Mouse (Mus musculus) heart, embryonic 10.5 days (tissue): ENCODE measurements around the gene Phospho2. TPM values are rescaled to one million over a fixed set of nuclear protein-coding genes. Genes with fewer than 3 reads are reported as not detected.

Source experiments
- DNase-seq: peaks from one replicate; pipeline ENCODE4 v3.0.0-alpha.2; 2017; ENCODE audit warnings: low spot score
- H3K27ac ChIP-seq: fragments of 300-500 bp; sonication (generic); 2 replicates; pipeline ENCODE4 v1.5.1; 2016; ENCODE audit warnings: mild to moderate bottlenecking
- H3K27me3 ChIP-seq: fragments of 300-500 bp; sonication (generic); 2 replicates; pipeline ENCODE4 v1.6.1; 2016; ENCODE audit warnings: mild to moderate bottlenecking; ENCODE audit not compliant: poor library complexity, insufficient read depth, severe bottlenecking
- H3K36me3 ChIP-seq: fragments of 300-500 bp; sonication (generic); 2 replicates; pipeline ENCODE4 v1.6.1; 2016; ENCODE audit warnings: mild to moderate bottlenecking, moderate library complexity
- H3K4me1 ChIP-seq: fragments of 300-500 bp; sonication (generic); 2 replicates; pipeline ENCODE4 v1.6.1; 2016; ENCODE audit warnings: mild to moderate bottlenecking
- H3K4me3 ChIP-seq: fragments of 300-500 bp; sonication (generic); 2 replicates; pipeline ENCODE4 v1.5.1; 2016; ENCODE audit warnings: mild to moderate bottlenecking, moderate library complexity
- H3K9me3 ChIP-seq: fragments of 300-500 bp; sonication (generic); 2 replicates; pipeline ENCODE4 v1.6.1; 2016; ENCODE audit warnings: mild to moderate bottlenecking, moderate library complexity
- whole genome bisulfite sequencing: fragments of 180-500 bp; shearing (Covaris S2); methylation state at CpG from one replicate; pipeline ENCODE4 v1.1.7; 2016; 5-methylcytosine and 5-hydroxymethylcytosine counted together
- polyA plus RNA-seq: library from polyadenylated mRNA; unstranded; fragments of >200 nt; fragmentation: Nextera tagmentation; extraction: Ambion mirVana; gene quantifications from 2 replicates; pipeline ENCODE4 v1.2.1, GENCODE M21; 2016

Gene Phospho2
- polyA plus RNA-seq: 19.8 and 21.5 TPM in 2 replicates

DNA sequence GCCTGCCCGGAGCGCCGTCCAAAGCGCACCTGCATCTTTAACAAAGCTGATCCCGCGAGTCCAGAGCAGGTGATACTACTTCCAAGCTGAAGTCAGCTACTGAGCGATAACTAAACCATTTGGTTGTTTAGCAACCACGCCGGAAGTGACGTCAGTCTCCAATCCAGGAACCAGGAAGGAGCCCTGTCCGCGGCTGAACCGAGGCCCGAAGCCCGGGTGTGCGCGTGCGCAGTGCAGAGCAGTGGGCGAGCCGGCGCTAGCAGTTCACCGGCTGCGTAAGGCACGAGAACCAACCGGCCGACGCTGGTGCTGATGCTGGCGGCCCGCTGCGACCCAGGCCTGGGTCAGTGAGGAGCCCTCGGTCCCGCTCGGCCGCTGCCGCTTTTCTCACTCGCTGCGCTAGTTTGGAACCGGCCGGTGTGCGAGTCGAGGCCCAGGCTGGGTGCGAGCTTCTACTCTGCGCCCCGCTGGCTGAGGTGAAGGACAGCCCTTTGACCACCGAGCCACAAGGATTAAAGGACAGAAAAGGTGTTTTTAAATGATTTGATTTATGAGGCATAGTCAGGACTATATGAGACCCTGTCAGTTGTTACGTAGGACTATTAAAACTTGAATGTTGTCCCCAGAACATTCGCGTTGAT lies at the start of gene Phospho2, which contains the start of gene Ccdc173:
Gene Phospho2, plus strand, starts transcription at position 195 of the 641 bp plus-strand sequence.
Gene Ccdc173, minus strand, starts transcription at position 147 of the 641 bp plus-strand sequence.
- H3K27ac ChIP-seq: peak within 1 kb of the TSS; percentile 93
- no peaks in the 10 kb centered on the region for H3K9me3 ChIP-seq
- WGBS: 2% methylated on average over 48 of the region's 48 CpGs
- H3K4me3 ChIP-seq: peak within 1 kb of the TSS; percentile 83
- H3K27me3 ChIP-seq: no peaks in the 10 kb centered on the region
- peaks cover 4% of the 10 kb centered on the region; the same call in 1 of the 2 replicates for H3K4me1 ChIP-seq
- peaks cover 17% of the 10 kb centered on the region for H3K36me3 ChIP-seq
- DNase-seq: peak; percentile 99

DNA sequence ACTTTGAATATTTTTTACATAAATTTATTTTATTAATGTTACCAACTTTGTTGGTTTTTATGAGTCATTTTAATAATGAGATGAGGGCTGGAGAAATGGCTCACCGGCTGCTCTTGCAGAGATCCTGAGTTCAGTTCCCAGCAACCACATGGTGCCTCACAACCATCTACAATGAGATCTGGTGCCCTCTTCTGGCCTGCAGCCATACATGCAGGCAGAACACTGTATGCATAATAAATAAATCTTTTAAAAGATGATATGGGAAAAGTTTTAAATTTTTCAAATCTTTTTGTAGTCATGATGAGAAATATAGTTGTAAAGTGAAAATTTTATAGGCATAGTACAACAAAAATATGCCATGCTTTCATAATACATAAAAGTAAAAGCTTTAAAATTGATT lies 44.3 kb upstream of the Phospho2 start:
- no peaks in the 10 kb centered on the region for H3K27me3 ChIP-seq
- 87% methylated on average over 1 of the region's 1 CpGs for WGBS
- H3K9me3 ChIP-seq: 0 out of 2 replicates have a peak, but pooled peaks cover 2% of the 10 kb centered on the region
- H3K36me3 ChIP-seq: peaks cover 95% of the 10 kb centered on the region
- no peak for DNase-seq
- no peaks in the 10 kb centered on the region for H3K4me1 ChIP-seq
- H3K4me3 ChIP-seq: no peak overlapping the region
- no peak overlapping the region for H3K27ac ChIP-seq

GRCm38 (mm10) chr2:69760980-69761379 lies 28.4 kb upstream of the Phospho2 start:
- H3K4me1 ChIP-seq: no peaks in the 10 kb centered on the region
- no peaks in the 10 kb centered on the region for H3K9me3 ChIP-seq
- H3K27ac ChIP-seq: no peak overlapping the region
- H3K36me3 ChIP-seq: no peaks in the 10 kb centered on the region
- 78% methylated on average over 5 of the region's 5 CpGs for WGBS
- H3K4me3 ChIP-seq: no peak overlapping the region
- no peak for DNase-seq
- H3K27me3 ChIP-seq: no peaks in the 10 kb centered on the region

DNA sequence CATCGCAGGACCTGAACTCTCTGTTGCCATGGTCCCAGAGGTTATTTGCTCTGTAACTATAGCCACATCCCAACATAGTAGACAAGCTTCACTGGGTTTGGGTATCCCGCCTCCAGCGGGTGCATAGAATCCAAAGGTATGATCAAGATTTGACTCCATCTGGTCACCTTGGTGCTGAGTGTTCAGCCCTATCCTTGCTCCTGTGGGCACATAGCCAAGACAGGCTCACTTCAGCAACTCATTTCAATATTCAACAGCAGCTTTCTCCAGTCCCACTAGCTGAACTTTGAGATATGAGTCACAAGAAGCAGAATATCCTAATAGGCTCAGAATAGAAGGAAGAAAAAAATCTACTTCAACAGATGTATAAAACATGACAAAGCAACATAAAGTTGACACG lies 26.1 kb upstream of the Phospho2 start:
- Histone ChIP-seq H3K27ac (no peak overlapping the region), H3K4me3 (no peak overlapping the region), H3K27me3 (no peaks in the 10 kb centered on the region), H3K9me3 (no peaks in the 10 kb centered on the region), H3K4me1 (no peaks in the 10 kb centered on the region), H3K36me3 (no peaks in the 10 kb centered on the region)
- no peak for DNase-seq
- WGBS: 92% methylated on average over 4 of the region's 4 CpGs

DNA sequence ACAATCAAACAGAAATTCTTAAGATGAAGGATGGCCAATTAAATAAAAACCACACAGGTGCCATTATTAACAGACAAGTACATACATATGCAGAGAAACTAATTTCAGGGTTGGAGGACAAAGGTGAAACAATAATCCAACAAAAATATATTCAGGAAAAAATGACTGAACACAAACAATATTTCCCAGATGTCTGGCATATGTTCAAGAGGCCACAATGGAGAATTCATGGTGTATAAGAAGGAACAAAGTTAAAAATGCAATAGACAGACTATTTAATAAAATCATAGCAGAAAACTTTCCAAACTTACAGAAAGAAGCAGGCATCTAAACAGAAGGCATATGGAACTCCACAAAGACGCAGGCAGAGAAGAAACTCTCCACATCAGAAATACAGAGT lies 24.7 kb upstream of the Phospho2 start:
- no peak for DNase-seq
- Histone ChIP-seq H3K9me3 (no peaks in the 10 kb centered on the region), H3K4me1 (no peaks in the 10 kb centered on the region), H3K36me3 (no peaks in the 10 kb centered on the region), H3K27me3 (no peaks in the 10 kb centered on the region), H3K27ac (no peak overlapping the region), H3K4me3 (no peak overlapping the region)
- WGBS: 83% methylated on average over 1 of the region's 1 CpGs

GRCm38 (mm10) chr2:69773331-69773730 lies 16.1 kb upstream of the Phospho2 start:
- H3K4me1 ChIP-seq: no peaks in the 10 kb centered on the region
- H3K4me3 ChIP-seq: no peak overlapping the region
- H3K27me3 ChIP-seq: no peaks in the 10 kb centered on the region
- no peaks in the 10 kb centered on the region for H3K9me3 ChIP-seq
- DNase-seq: no peak
- peaks cover 6% of the 10 kb centered on the region; the same call in 1 of the 2 replicates for H3K36me3 ChIP-seq
- 96% methylated on average over 3 of the region's 3 CpGs for WGBS
- no peak overlapping the region for H3K27ac ChIP-seq

- Histone ChIP-seq H3K27me3 (no peaks in the 10 kb centered on the region), H3K36me3 (peaks cover 6% of the 10 kb centered on the region; the same call in 1 of the 2 replicates), H3K27ac (no peak overlapping the region), H3K4me3 (no peak overlapping the region), H3K4me1 (no peaks in the 10 kb centered on the region), H3K9me3 (no peaks in the 10 kb centered on the region)
- DNase-seq: no peak
- 66% methylated on average over 7 of the region's 7 CpGs for WGBS
Observed at GRCm38 (mm10) chr2:69777985-69778835, 11.2 kb upstream of the Phospho2 start.

GRCm38 (mm10) chr2:69778836-69779177 lies 10.6 kb upstream of the Phospho2 start:
- peaks cover 6% of the 10 kb centered on the region; the same call in 1 of the 2 replicates for H3K36me3 ChIP-seq
- no peak for DNase-seq
- WGBS: 46% methylated on average over 5 of the region's 5 CpGs

DNA sequence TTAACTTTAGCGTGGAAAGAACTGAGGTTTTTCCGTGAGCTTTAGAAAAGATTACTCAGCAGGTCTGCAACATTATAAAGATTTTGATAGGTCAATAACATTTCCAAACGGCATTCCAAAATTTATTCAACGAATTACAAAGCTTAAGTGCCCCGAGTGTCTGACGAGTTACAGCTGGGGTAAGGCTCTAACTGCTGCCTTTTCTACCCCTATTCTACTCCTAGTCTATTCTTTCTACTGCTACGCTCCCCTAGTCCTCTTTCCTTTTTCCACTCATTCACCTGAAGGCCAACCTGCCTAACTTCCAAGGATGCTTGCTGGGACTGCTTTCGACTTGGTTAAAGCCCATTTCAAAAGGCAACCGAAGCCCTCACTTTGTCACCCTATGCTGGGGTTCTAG lies 449 bp upstream of the Phospho2 start:
- peak overlapping the region; percentile 83 for H3K4me3 ChIP-seq
- H3K27ac ChIP-seq: peak overlapping the region; percentile 93
- no peaks in the 10 kb centered on the region for H3K27me3 ChIP-seq
- H3K36me3 ChIP-seq: peaks cover 14% of the 10 kb centered on the region
- no peaks in the 10 kb centered on the region for H3K9me3 ChIP-seq
- peaks cover 4% of the 10 kb centered on the region; the same call in 1 of the 2 replicates for H3K4me1 ChIP-seq
- 35% methylated on average over 9 of the region's 9 CpGs for WGBS
- DNase-seq: no peak

More at GRCm38 (mm10) chr2:69778836-69779177, 10.6 kb upstream of the Phospho2 start:
- no peak overlapping the region for H3K4me3 ChIP-seq
- no peak overlapping the region for H3K27ac ChIP-seq
- H3K9me3 ChIP-seq: no peaks in the 10 kb centered on the region
- no peaks in the 10 kb centered on the region for H3K27me3 ChIP-seq
- no peaks in the 10 kb centered on the region for H3K4me1 ChIP-seq

GRCm38 (mm10) chr2:69790285-69790684 lies 862 bp downstream of the Phospho2 start:
- Histone ChIP-seq H3K27ac (peak overlapping the region; percentile 93; the same call in 1 of the 2 replicates), H3K4me3 (peak overlapping the region; percentile 83), H3K36me3 (peaks cover 24% of the 10 kb centered on the region), H3K27me3 (no peaks in the 10 kb centered on the region), H3K9me3 (no peaks in the 10 kb centered on the region), H3K4me1 (peaks cover 4% of the 10 kb centered on the region; the same call in 1 of the 2 replicates)
- peak; percentile 92 for DNase-seq
- 4% methylated on average over 10 of the region's 10 CpGs for WGBS

DNA sequence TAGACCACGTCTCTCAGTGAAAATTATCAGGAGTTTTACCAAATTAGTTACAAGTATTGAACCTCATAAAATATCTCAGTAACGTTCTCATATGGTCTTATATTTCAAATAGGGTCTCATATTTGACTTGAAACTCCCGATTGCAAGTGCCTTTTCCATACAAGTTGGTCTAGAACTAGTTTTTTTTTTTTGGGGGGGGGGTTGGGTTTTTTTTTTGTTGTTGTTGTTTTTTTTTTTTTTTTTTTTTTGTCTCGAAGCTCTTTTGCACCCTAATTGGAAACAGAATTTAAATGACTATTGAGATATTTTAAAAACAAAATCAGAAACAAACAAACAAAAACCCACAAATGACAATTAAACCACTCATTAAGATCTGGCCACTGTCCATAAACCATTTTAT lies 1.3 kb downstream of the Phospho2 start:
- H3K36me3 ChIP-seq: peaks cover 29% of the 10 kb centered on the region
- no peak for DNase-seq
- H3K4me1 ChIP-seq: peaks cover 4% of the 10 kb centered on the region; the same call in 1 of the 2 replicates
- no peak overlapping the region for H3K4me3 ChIP-seq
- H3K27ac ChIP-seq: no peak overlapping the region
- 67% methylated on average over 4 of the region's 4 CpGs for WGBS
- H3K27me3 ChIP-seq: no peaks in the 10 kb centered on the region
- no peaks in the 10 kb centered on the region for H3K9me3 ChIP-seq

DNA sequence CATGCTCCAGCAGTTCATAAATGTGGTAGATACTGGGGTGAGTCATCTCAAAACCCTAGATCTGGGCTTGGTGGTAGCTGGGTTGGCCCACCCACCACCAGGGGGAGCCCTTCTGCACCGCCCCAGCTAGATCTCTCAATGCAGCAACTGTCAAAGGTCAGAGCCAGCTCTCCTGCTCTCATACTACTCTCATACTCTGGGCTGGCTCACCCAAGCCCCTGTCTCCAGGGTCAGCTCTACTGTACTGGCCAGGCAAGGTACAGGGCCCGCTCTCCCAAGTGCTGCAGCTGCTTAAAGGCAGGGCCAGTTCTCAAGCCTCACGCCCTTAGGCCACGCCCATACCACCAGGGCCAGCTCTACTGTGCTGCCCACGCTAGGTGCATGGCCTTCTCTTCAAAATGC lies 13.5 kb downstream of the Phospho2 start:
- peak overlapping the region; percentile 39; the same call in 1 of the 2 replicates for H3K4me3 ChIP-seq

DNA sequence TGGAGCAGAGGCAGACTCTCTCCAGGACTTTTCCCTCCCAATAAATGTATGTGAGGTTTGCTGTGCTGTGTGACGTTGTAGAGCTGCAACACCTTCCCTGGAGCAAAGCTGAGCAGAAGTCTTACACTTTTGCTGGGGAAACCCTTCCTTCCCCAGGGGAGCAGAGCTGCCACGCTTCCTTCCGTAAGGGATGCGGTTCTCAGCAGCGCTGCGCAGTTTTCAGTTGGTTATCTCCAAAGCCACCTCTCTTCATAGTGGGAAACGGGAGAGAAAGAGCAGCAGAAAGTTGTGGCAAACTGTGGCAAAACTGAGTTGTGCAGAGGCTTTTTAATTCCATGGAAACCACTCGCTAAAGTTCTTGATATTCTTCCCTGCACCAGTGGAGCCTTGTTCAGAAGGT lies 14.3 kb downstream of the Phospho2 start:
- DNase-seq: no peak
- Histone ChIP-seq H3K27me3 (no peaks in the 10 kb centered on the region), H3K27ac (no peak overlapping the region), H3K36me3 (no peaks in the 10 kb centered on the region), H3K4me1 (peaks cover 12% of the 10 kb centered on the region), H3K4me3 (no peak overlapping the region), H3K9me3 (no peaks in the 10 kb centered on the region)
- WGBS: 56% methylated on average over 8 of the region's 8 CpGs

More for the DNA sequence above, 13.5 kb downstream of the Phospho2 start:
- Histone ChIP-seq H3K4me1 (peaks cover 12% of the 10 kb centered on the region), H3K9me3 (no peaks in the 10 kb centered on the region), H3K36me3 (0 out of 2 replicates have a peak, but pooled peaks cover 2% of the 10 kb centered on the region), H3K27me3 (no peaks in the 10 kb centered on the region), H3K27ac (no peak overlapping the region)
- DNase-seq: peak; percentile 82
- WGBS: 47% methylated on average over 5 of the region's 5 CpGs
